Mouse (Mus musculus) liver, adult 2 months (tissue): ENCODE data around the gene Pheta2.

ENCODE experiments used
- CTCF ChIP-seq: fragments of 200-500 bp; IDR thresholded peaks from 2 replicates; pipeline ENCODE4 v1.5.1; 2011; ENCODE audit warnings: low read depth, low read length, control low read depth
- POLR2A ChIP-seq: fragments of 200-500 bp; IDR thresholded peaks from 2 replicates; pipeline ENCODE4 v1.6.1; 2011; ENCODE audit warnings: low read length, control low read depth; ENCODE audit not compliant: insufficient read depth; ENCODE audit errors: extremely low read depth

GRCm38 (mm10) chr15:82298764-82299561 lies 39.8 kb upstream of the Pheta2 start, which contains the start of gene Wbp2nl:
- TF ChIP-seq CTCF (no peak), POLR2A (no peak)
